Mouse (Mus musculus): ENCODE results near the gene D930007J09Rik. TPM values are rescaled to one million over a fixed set of nuclear protein-coding genes. Genes with fewer than 3 reads are reported as not detected.

D930007J09Rik gene
- polyA plus RNA-seq, 1 experiment, result not detected

DNA sequence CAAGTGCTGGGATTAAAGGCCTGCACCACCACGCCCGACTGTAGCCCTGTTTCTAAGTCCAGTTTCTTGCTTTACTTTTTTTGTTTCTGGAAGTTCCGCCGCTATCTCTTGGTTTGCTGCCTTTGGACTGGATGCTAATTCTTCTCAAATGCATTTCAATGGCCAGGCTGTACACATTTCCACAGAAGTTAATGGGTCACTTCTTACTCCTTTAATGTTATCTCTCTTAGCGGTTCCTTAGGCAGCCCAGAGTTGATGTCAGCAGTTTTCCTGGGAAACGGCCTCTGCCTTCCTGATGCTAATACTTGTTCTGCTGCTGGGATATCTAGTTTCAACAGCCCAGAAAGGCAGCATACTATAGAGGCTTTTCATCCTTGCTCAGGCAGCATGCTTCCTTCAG is 20.5 kb upstream of the D930007J09Rik start:
- no peak for TF ChIP-seq CTCF (IDR thresholded peaks at IDR 0.05; ENCODE audit: borderline replicate concordance, insufficient read depth, low read length)
- TF ChIP-seq POLR2A (IDR thresholded peaks at IDR 0.05; ENCODE audit: low read depth, low read length), result no peak
- no peaks in the 10 kb centered on the region for H3K4me1 ChIP-seq (ENCODE audit: control insufficient read depth, insufficient read depth, low read length)
- H3K27ac ChIP-seq (ENCODE audit: insufficient read depth, low read length), result no peak overlapping the region
- H3K4me3 ChIP-seq (ENCODE audit: insufficient read depth, low read length), result no peak overlapping the region

GRCm38 (mm10) chr13:32821671-32822070 is 19.0 kb upstream of the D930007J09Rik start:
- TF ChIP-seq POLR2A (IDR thresholded peaks at IDR 0.05; ENCODE audit: low read depth, low read length) (no peak), CTCF (IDR thresholded peaks at IDR 0.05; ENCODE audit: borderline replicate concordance, insufficient read depth, low read length) (no peak)
- Histone ChIP-seq H3K27ac (ENCODE audit: insufficient read depth, low read length) (no peak overlapping the region), H3K4me1 (ENCODE audit: control insufficient read depth, insufficient read depth, low read length) (no peaks in the 10 kb centered on the region), H3K4me3 (ENCODE audit: insufficient read depth, low read length) (no peak overlapping the region)

DNA sequence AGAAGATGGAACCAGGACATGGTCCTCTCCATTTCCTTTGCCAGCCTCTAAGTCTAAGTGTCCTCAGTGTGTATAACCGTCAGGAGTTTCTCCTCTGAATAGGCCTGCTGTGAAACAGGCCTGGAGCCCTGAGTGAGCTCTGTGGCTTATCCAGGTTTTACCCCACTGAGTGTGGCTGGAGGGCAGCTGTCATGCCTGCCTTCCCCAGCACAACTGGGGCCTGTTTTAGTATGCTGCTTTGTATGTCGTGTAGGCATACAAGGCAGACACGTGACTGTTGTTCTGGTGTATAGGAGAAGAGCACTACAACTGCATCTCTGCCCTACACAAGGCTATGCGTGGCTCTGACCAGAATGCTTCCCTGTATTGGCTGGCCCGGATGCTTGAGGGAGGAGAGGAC is 17.3 kb upstream of the D930007J09Rik start:
- Histone ChIP-seq H3K4me3 (ENCODE audit: insufficient read depth, low read length) (no peak overlapping the region), H3K4me1 (ENCODE audit: control insufficient read depth, insufficient read depth, low read length) (no peaks in the 10 kb centered on the region), H3K27ac (ENCODE audit: insufficient read depth, low read length) (no peak overlapping the region)
- TF ChIP-seq POLR2A (IDR thresholded peaks at IDR 0.05; ENCODE audit: low read depth, low read length) (no peak), CTCF (IDR thresholded peaks at IDR 0.05; ENCODE audit: borderline replicate concordance, insufficient read depth, low read length) (no peak)

- TF ChIP-seq CTCF (IDR thresholded peaks at IDR 0.05; ENCODE audit: borderline replicate concordance, insufficient read depth, low read length) (no peak), POLR2A (IDR thresholded peaks at IDR 0.05; ENCODE audit: low read depth, low read length) (no peak)
- Histone ChIP-seq H3K4me1 (ENCODE audit: control insufficient read depth, insufficient read depth, low read length) (no peaks in the 10 kb centered on the region), H3K4me3 (ENCODE audit: insufficient read depth, low read length) (no peak overlapping the region), H3K27ac (ENCODE audit: insufficient read depth, low read length) (no peak overlapping the region)
Observed at GRCm38 (mm10) chr13:32819241-32819640, 16.6 kb upstream of the D930007J09Rik start.

DNA sequence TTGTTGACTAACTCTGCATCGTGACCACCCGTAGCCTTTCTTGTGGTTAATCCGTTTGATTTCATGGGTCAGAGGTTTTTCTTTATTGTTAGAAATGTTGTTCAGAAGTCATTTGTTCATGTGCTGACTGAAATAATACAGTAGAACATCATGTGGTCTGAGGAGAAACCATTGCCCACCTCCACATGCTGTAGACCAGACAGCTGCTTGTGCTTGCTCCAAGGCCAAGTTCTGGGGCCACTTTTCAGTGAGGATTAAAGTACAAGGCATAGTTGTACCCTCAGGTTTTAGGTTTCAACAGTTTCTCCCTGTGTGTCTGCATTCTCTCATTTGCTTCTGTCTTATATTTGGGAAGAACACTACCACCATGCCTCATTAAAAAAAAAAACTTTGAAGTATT is 5.0 kb upstream of the D930007J09Rik start:
- no peak overlapping the region for H3K4me3 ChIP-seq (ENCODE audit: insufficient read depth, low read length)
- TF ChIP-seq CTCF (IDR thresholded peaks at IDR 0.05; ENCODE audit: borderline replicate concordance, insufficient read depth, low read length) (no peak), POLR2A (IDR thresholded peaks at IDR 0.05; ENCODE audit: low read depth, low read length) (no peak)
- no peak overlapping the region for H3K27ac ChIP-seq (ENCODE audit: insufficient read depth, low read length)
- peaks cover 4% of the 10 kb centered on the region; the same call in 1 of the 2 replicates for H3K4me1 ChIP-seq (ENCODE audit: control insufficient read depth, insufficient read depth, low read length)

DNA sequence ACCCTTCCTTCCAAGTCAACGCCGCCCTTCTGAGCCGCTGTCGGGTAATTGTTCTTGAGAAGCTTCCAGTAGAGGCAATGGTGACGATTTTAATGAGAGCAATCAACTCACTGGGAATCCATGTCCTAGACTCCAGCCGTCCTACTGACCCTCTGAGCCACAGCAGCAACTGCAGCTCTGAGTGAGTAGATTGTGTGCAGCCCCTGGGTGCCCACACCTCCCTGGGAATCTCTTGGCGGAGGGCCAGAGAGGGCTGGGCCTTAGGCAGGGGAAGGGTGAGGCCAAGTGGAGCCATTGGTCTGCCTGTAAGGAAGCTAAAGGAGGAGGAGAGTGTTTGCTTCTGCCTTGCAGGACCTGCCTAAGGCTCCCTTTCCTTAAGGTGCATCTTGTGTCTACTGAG is 4.2 kb upstream of the D930007J09Rik start:
- Histone ChIP-seq H3K4me1 (ENCODE audit: control insufficient read depth, insufficient read depth, low read length) (peaks cover 4% of the 10 kb centered on the region; the same call in 1 of the 2 replicates), H3K27ac (ENCODE audit: insufficient read depth, low read length) (no peak overlapping the region), H3K4me3 (ENCODE audit: insufficient read depth, low read length) (no peak overlapping the region)
- TF ChIP-seq CTCF (IDR thresholded peaks at IDR 0.05; ENCODE audit: borderline replicate concordance, insufficient read depth, low read length) (no peak), POLR2A (IDR thresholded peaks at IDR 0.05; ENCODE audit: low read depth, low read length) (no peak)

- Histone ChIP-seq H3K27ac (ENCODE audit: insufficient read depth, low read length) (no peak overlapping the region), H3K4me1 (ENCODE audit: control insufficient read depth, insufficient read depth, low read length) (peaks cover 4% of the 10 kb centered on the region; the same call in 1 of the 2 replicates), H3K4me3 (ENCODE audit: insufficient read depth, low read length) (peak overlapping the region; percentile 63)
- TF ChIP-seq CTCF (IDR thresholded peaks at IDR 0.05; ENCODE audit: borderline replicate concordance, insufficient read depth, low read length), result no peak
- no peak for TF ChIP-seq POLR2A (IDR thresholded peaks at IDR 0.05; ENCODE audit: low read depth, low read length)
Observed at GRCm38 (mm10) chr13:32803701-32804345, 1.2 kb upstream of the D930007J09Rik start.

- Histone ChIP-seq H3K27ac (ENCODE audit: insufficient read depth, low read length) (0 out of 2 replicates have a peak within 1 kb of the TSS, but pooled peaks have one; percentile 19), H3K4me3 (ENCODE audit: insufficient read depth, low read length) (peak within 1 kb of the TSS; percentile 63), H3K4me1 (ENCODE audit: control insufficient read depth, insufficient read depth, low read length) (peaks cover 4% of the 10 kb centered on the region; the same call in 1 of the 2 replicates)
- TF ChIP-seq CTCF (IDR thresholded peaks at IDR 0.05; ENCODE audit: borderline replicate concordance, insufficient read depth, low read length) (peak; percentile 54; the same call in 1 of the 2 replicates), POLR2A (IDR thresholded peaks at IDR 0.05; ENCODE audit: low read depth, low read length) (peak; percentile 77)
Observed at GRCm38 (mm10) chr13:32801693-32802221, 892 bp downstream of the D930007J09Rik start, which contains the start of gene Wrnip1. TSS of gene Wrnip1 (plus strand) at chr13:32802038.

- peaks cover 4% of the 10 kb centered on the region; the same call in 1 of the 2 replicates for H3K4me1 ChIP-seq (ENCODE audit: control insufficient read depth, insufficient read depth, low read length)
- no peak overlapping the region for H3K4me3 ChIP-seq (ENCODE audit: insufficient read depth, low read length)
- TF ChIP-seq POLR2A (IDR thresholded peaks at IDR 0.05; ENCODE audit: low read depth, low read length) (no peak), CTCF (IDR thresholded peaks at IDR 0.05; ENCODE audit: borderline replicate concordance, insufficient read depth, low read length) (no peak)
- H3K27ac ChIP-seq (ENCODE audit: insufficient read depth, low read length), result no peak overlapping the region
Observed at GRCm38 (mm10) chr13:32800859-32801258, 1.8 kb downstream of the D930007J09Rik start.

- Histone ChIP-seq H3K4me1 (ENCODE audit: control insufficient read depth, insufficient read depth, low read length) (peaks cover 4% of the 10 kb centered on the region; the same call in 1 of the 2 replicates), H3K27ac (ENCODE audit: insufficient read depth, low read length) (no peak overlapping the region), H3K4me3 (ENCODE audit: insufficient read depth, low read length) (no peak overlapping the region)
- TF ChIP-seq CTCF (IDR thresholded peaks at IDR 0.05; ENCODE audit: borderline replicate concordance, insufficient read depth, low read length), result no peak
- no peak for TF ChIP-seq POLR2A (IDR thresholded peaks at IDR 0.05; ENCODE audit: low read depth, low read length)
Observed at GRCm38 (mm10) chr13:32799131-32799530, 3.5 kb downstream of the D930007J09Rik start.
